Mouse (Mus musculus) CD8-positive naive resting alpha-beta T cell, adult 2 months (primary cell): ENCODE results near the gene Prm1.
A peak's percentile ranks its signal among the peaks of the same experiment; 100 is the strongest.

ENCODE experiments used
- DNase-seq, 2 experiments: peaks; one replicate each; pipeline ENCODE4 v3.0.0; 2022; ENCODE audit warnings: low read depth in 2 of 2, low spot score in 2 of 2

Gene Prm1

GRCm38 (mm10) chr16:10783451-10783850 is 22.2 kb downstream of the Prm1 start:
- no peak for DNase-seq

GRCm38 (mm10) chr16:10783152-10783434 is 22.5 kb downstream of the Prm1 start:
- no peak for DNase-seq

GRCm38 (mm10) chr16:10782377-10783151 is 23.1 kb downstream of the Prm1 start:
- no peak for DNase-seq

GRCm38 (mm10) chr16:10781862-10782371 is 23.7 kb downstream of the Prm1 start:
- DNase-seq: peak; percentile 39 to 54

- no peak for DNase-seq
Observed at GRCm38 (mm10) chr16:10780631-10781120, 25.0 kb downstream of the Prm1 start.

GRCm38 (mm10) chr16:10777579-10778160 is 28.0 kb downstream of the Prm1 start:
- DNase-seq: no peak

GRCm38 (mm10) chr16:10776322-10776721 is 29.3 kb downstream of the Prm1 start:
- no peak for DNase-seq

GRCm38 (mm10) chr16:10774726-10775125 is 30.9 kb downstream of the Prm1 start:
- no peak for DNase-seq

GRCm38 (mm10) chr16:10773543-10773942 is 32.1 kb downstream of the Prm1 start:
- DNase-seq: no peak

GRCm38 (mm10) chr16:10771769-10772510 is 33.7 kb downstream of the Prm1 start:
- peak; percentile 84 to 87 for DNase-seq

GRCm38 (mm10) chr16:10770531-10771325 is 34.9 kb downstream of the Prm1 start:
- DNase-seq: peak in 1 of 2 experiments; percentile 23

GRCm38 (mm10) chr16:10769661-10770060 is 36.0 kb downstream of the Prm1 start:
- DNase-seq: peak in 1 of 2 experiments; percentile 37

- DNase-seq: no peak
Observed at GRCm38 (mm10) chr16:10768821-10769220, 36.8 kb downstream of the Prm1 start.

GRCm38 (mm10) chr16:10767158-10767557 is 38.5 kb downstream of the Prm1 start:
- DNase-seq: peak; percentile 79 to 82

- no peak for DNase-seq
Observed at GRCm38 (mm10) chr16:10764323-10764722, 41.3 kb downstream of the Prm1 start.

- DNase-seq: no peak
Observed at GRCm38 (mm10) chr16:10763540-10764264, 41.9 kb downstream of the Prm1 start.

- no peak for DNase-seq
Observed at GRCm38 (mm10) chr16:10762569-10763180, 43.0 kb downstream of the Prm1 start.

- no peak for DNase-seq
Observed at GRCm38 (mm10) chr16:10761182-10761581, 44.5 kb downstream of the Prm1 start.

- no peak for DNase-seq
Observed at GRCm38 (mm10) chr16:10756168-10756567, 49.5 kb downstream of the Prm1 start.
